Mouse (Mus musculus): ENCODE results near the gene Pin4. TPM values are rescaled to one million over a fixed set of nuclear protein-coding genes. Genes with fewer than 3 reads are reported as not detected.

Pin4 gene
- polyA plus RNA-seq, 1 experiment, result 46.5 TPM

GRCm38 (mm10) chrX:102141157-102141556, 21.9 kb downstream of the Pin4 start:
- H3K4me3 ChIP-seq (ENCODE audit: insufficient read depth, low read length), result no peak overlapping the region
- no peak overlapping the region for H3K27ac ChIP-seq (ENCODE audit: insufficient read depth, low read length)
- H3K4me1 ChIP-seq (ENCODE audit: control insufficient read depth, insufficient read depth, low read length), result no peaks in the 10 kb centered on the region
- TF ChIP-seq POLR2A (IDR thresholded peaks at IDR 0.05; ENCODE audit: extremely low read depth, insufficient read depth, low read length), result no peak
- no peak for TF ChIP-seq CTCF (IDR thresholded peaks at IDR 0.05; ENCODE audit: extremely low read depth, insufficient read depth, low read length)

- H3K4me3 ChIP-seq (ENCODE audit: insufficient read depth, low read length), result peak within 1 kb of the TSS; percentile 45
- TF ChIP-seq POLR2A (IDR thresholded peaks at IDR 0.05; ENCODE audit: extremely low read depth, insufficient read depth, low read length), result no peak
- no peak for TF ChIP-seq CTCF (IDR thresholded peaks at IDR 0.05; ENCODE audit: extremely low read depth, insufficient read depth, low read length)
- no peaks in the 10 kb centered on the region for H3K4me1 ChIP-seq (ENCODE audit: control insufficient read depth, insufficient read depth, low read length)
- H3K27ac ChIP-seq (ENCODE audit: insufficient read depth, low read length), result peak within 1 kb of the TSS; percentile 14; the same call in 1 of the 2 replicates
Observed at GRCm38 (mm10) chrX:102156618-102157422, 37.6 kb downstream of the Pin4 start, which contains the start of gene Ercc6l. TSS of gene Ercc6l (minus strand) at chrX:102157091.

GRCm38 (mm10) chrX:102157423-102157791, 38.2 kb downstream of the Pin4 start:
- Histone ChIP-seq H3K4me1 (ENCODE audit: control insufficient read depth, insufficient read depth, low read length) (no peaks in the 10 kb centered on the region), H3K27ac (ENCODE audit: insufficient read depth, low read length) (peak overlapping the region; percentile 14; the same call in 1 of the 2 replicates), H3K4me3 (ENCODE audit: insufficient read depth, low read length) (peak overlapping the region; percentile 45)
- TF ChIP-seq POLR2A (IDR thresholded peaks at IDR 0.05; ENCODE audit: extremely low read depth, insufficient read depth, low read length) (no peak), CTCF (IDR thresholded peaks at IDR 0.05; ENCODE audit: extremely low read depth, insufficient read depth, low read length) (no peak)

GRCm38 (mm10) chrX:102159778-102160177, 40.5 kb downstream of the Pin4 start:
- Histone ChIP-seq H3K27ac (ENCODE audit: insufficient read depth, low read length) (no peak overlapping the region), H3K4me1 (ENCODE audit: control insufficient read depth, insufficient read depth, low read length) (no peaks in the 10 kb centered on the region), H3K4me3 (ENCODE audit: insufficient read depth, low read length) (no peak overlapping the region)
- TF ChIP-seq CTCF (IDR thresholded peaks at IDR 0.05; ENCODE audit: extremely low read depth, insufficient read depth, low read length) (peak; percentile 16; the same call in 1 of the 2 replicates), POLR2A (IDR thresholded peaks at IDR 0.05; ENCODE audit: extremely low read depth, insufficient read depth, low read length) (no peak)

- TF ChIP-seq POLR2A (IDR thresholded peaks at IDR 0.05; ENCODE audit: extremely low read depth, insufficient read depth, low read length) (no peak), CTCF (IDR thresholded peaks at IDR 0.05; ENCODE audit: extremely low read depth, insufficient read depth, low read length) (no peak)
- Histone ChIP-seq H3K27ac (ENCODE audit: insufficient read depth, low read length) (no peak overlapping the region), H3K4me3 (ENCODE audit: insufficient read depth, low read length) (no peak overlapping the region), H3K4me1 (ENCODE audit: control insufficient read depth, insufficient read depth, low read length) (no peaks in the 10 kb centered on the region)
Observed at GRCm38 (mm10) chrX:102160528-102160927, 41.3 kb downstream of the Pin4 start.

- no peak overlapping the region for H3K27ac ChIP-seq (ENCODE audit: insufficient read depth, low read length)
- H3K4me3 ChIP-seq (ENCODE audit: insufficient read depth, low read length), result no peak overlapping the region
- H3K4me1 ChIP-seq (ENCODE audit: control insufficient read depth, insufficient read depth, low read length), result no peaks in the 10 kb centered on the region; the same call in 1 of the 2 replicates
- TF ChIP-seq POLR2A (IDR thresholded peaks at IDR 0.05; ENCODE audit: extremely low read depth, insufficient read depth, low read length) (no peak), CTCF (IDR thresholded peaks at IDR 0.05; ENCODE audit: extremely low read depth, insufficient read depth, low read length) (no peak)
Observed at GRCm38 (mm10) chrX:102163096-102163495, 43.8 kb downstream of the Pin4 start.

GRCm38 (mm10) chrX:102163529-102163928, 44.3 kb downstream of the Pin4 start:
- TF ChIP-seq POLR2A (IDR thresholded peaks at IDR 0.05; ENCODE audit: extremely low read depth, insufficient read depth, low read length) (no peak), CTCF (IDR thresholded peaks at IDR 0.05; ENCODE audit: extremely low read depth, insufficient read depth, low read length) (no peak)

GRCm38 (mm10) chrX:102166521-102166920, 47.3 kb downstream of the Pin4 start:
- Histone ChIP-seq H3K27ac (ENCODE audit: insufficient read depth, low read length) (peak overlapping the region; percentile 46; the same call in 1 of the 2 replicates), H3K4me1 (ENCODE audit: control insufficient read depth, insufficient read depth, low read length) (no peaks in the 10 kb centered on the region; the same call in 1 of the 2 replicates), H3K4me3 (ENCODE audit: insufficient read depth, low read length) (no peak overlapping the region)
- no peak for TF ChIP-seq CTCF (IDR thresholded peaks at IDR 0.05; ENCODE audit: extremely low read depth, insufficient read depth, low read length)
- no peak for TF ChIP-seq POLR2A (IDR thresholded peaks at IDR 0.05; ENCODE audit: extremely low read depth, insufficient read depth, low read length)

More at GRCm38 (mm10) chrX:102163529-102163928, 44.3 kb downstream of the Pin4 start:
- H3K4me3 ChIP-seq (ENCODE audit: insufficient read depth, low read length), result no peak overlapping the region
- no peaks in the 10 kb centered on the region; the same call in 1 of the 2 replicates for H3K4me1 ChIP-seq (ENCODE audit: control insufficient read depth, insufficient read depth, low read length)
- no peak overlapping the region for H3K27ac ChIP-seq (ENCODE audit: insufficient read depth, low read length)

- no peak for TF ChIP-seq CTCF (IDR thresholded peaks at IDR 0.05; ENCODE audit: extremely low read depth, insufficient read depth, low read length)
- TF ChIP-seq POLR2A (IDR thresholded peaks at IDR 0.05; ENCODE audit: extremely low read depth, insufficient read depth, low read length), result no peak
- no peak overlapping the region for H3K4me3 ChIP-seq (ENCODE audit: insufficient read depth, low read length)
- H3K27ac ChIP-seq (ENCODE audit: insufficient read depth, low read length), result peak overlapping the region; percentile 46; the same call in 1 of the 2 replicates
- H3K4me1 ChIP-seq (ENCODE audit: control insufficient read depth, insufficient read depth, low read length), result no peaks in the 10 kb centered on the region; the same call in 1 of the 2 replicates
Observed at GRCm38 (mm10) chrX:102166986-102167385, 47.7 kb downstream of the Pin4 start.

GRCm38 (mm10) chrX:102169724-102170123, 50.5 kb downstream of the Pin4 start:
- Histone ChIP-seq H3K4me3 (ENCODE audit: insufficient read depth, low read length) (no peak overlapping the region), H3K4me1 (ENCODE audit: control insufficient read depth, insufficient read depth, low read length) (no peaks in the 10 kb centered on the region; the same call in 1 of the 2 replicates), H3K27ac (ENCODE audit: insufficient read depth, low read length) (no peak overlapping the region)
- TF ChIP-seq CTCF (IDR thresholded peaks at IDR 0.05; ENCODE audit: extremely low read depth, insufficient read depth, low read length) (no peak), POLR2A (IDR thresholded peaks at IDR 0.05; ENCODE audit: extremely low read depth, insufficient read depth, low read length) (no peak)
